Mouse (Mus musculus) liver, embryonic 14.5 days (tissue): ENCODE measurements around the gene Fhod1.

Source experiments
- CTCF ChIP-seq: IDR thresholded peaks from 2 replicates; pipeline ENCODE4 v1.5.1; 2016; ENCODE audit warnings: antibody characterized with exemption, low read depth, control low read depth
- EP300 ChIP-seq: IDR thresholded peaks from 2 replicates; pipeline ENCODE4 v1.6.1; 2016; ENCODE audit warnings: antibody characterized with exemption, low read depth

- TF ChIP-seq CTCF (no peak), EP300 (0 out of 2 replicates have a peak, but pooled peaks have one; percentile 5)
Measured at GRCm38 (mm10) chr8:105304325-105305210, 43.2 kb downstream of the Fhod1 start.
